Mouse (Mus musculus) stomach, embryonic 14.5 days (tissue): ENCODE data around the gene Sema4d. TPM values are rescaled to one million over a fixed set of nuclear protein-coding genes. Genes with fewer than 3 reads are reported as not detected.

ENCODE experiments used
- ATAC-seq: fragments of 200-750 bp; cut with Nextera tagmentation; 2 replicates; pipeline ENCODE4 v1.8.0; 2017; ENCODE audit warnings: low read depth, moderate TSS enrichment; ENCODE audit not compliant: insufficient number of reproducible peaks, insufficient read depth, low FRiP score
- H3K27ac ChIP-seq: fragments of 300-500 bp; sonication (generic); 2 replicates; pipeline ENCODE4 v1.5.1; 2014; ENCODE audit warnings: mild to moderate bottlenecking, low read length, moderate library complexity, mixed read lengths
- H3K27me3 ChIP-seq: fragments of 300-500 bp; sonication (generic); 2 replicates; pipeline ENCODE4 v1.6.1; 2014; ENCODE audit warnings: low read length, control low read depth, mixed read lengths; ENCODE audit not compliant: control insufficient read depth, insufficient read depth
- H3K36me3 ChIP-seq: fragments of 300-500 bp; sonication (generic); 2 replicates; pipeline ENCODE4 v1.6.1; 2014; ENCODE audit warnings: mild to moderate bottlenecking, control low read depth, low read length, moderate library complexity, mixed read lengths; ENCODE audit not compliant: control insufficient read depth, insufficient read depth
- H3K4me1 ChIP-seq: fragments of 300-500 bp; sonication (generic); 2 replicates; pipeline ENCODE4 v1.6.1; 2014; ENCODE audit warnings: low read length, control low read depth, mixed read lengths; ENCODE audit not compliant: control insufficient read depth, insufficient read depth
- H3K4me2 ChIP-seq: fragments of 300-500 bp; sonication (generic); replicated peaks from 2 replicates; pipeline ENCODE4 v1.6.1; 2014; ENCODE audit warnings: low read depth, low read length, control low read depth
- H3K4me3 ChIP-seq: fragments of 300-500 bp; sonication (generic); 2 replicates; pipeline ENCODE4 v1.5.1; 2014; ENCODE audit warnings: low read depth, low read length, control low read depth
- H3K9ac ChIP-seq: fragments of 300-500 bp; sonication (generic); replicated peaks from 2 replicates; pipeline ENCODE4 v1.6.1; 2014; ENCODE audit warnings: low read depth, mild to moderate bottlenecking, control low read depth, low read length, moderate library complexity, mixed read lengths
- H3K9me3 ChIP-seq: fragments of 300-500 bp; sonication (generic); 2 replicates; pipeline ENCODE4 v1.6.1; 2016; ENCODE audit warnings: low read depth, low read length, control low read depth; ENCODE audit not compliant: control insufficient read depth
- WGBS: fragments of 180-500 bp; shearing (Covaris S2); extraction: QIAGEN DNeasy Blood & Tissue Kit; methylation state at CpG from one replicate; pipeline ENCODE4 v1.1.7; 2014; 5-methylcytosine and 5-hydroxymethylcytosine counted together
- polyA plus RNA-seq: library from polyadenylated mRNA; unstranded; fragments of >200 nt; fragmentation: Nextera tagmentation; extraction: Ambion mirVana; gene quantifications from 2 replicates; pipeline ENCODE4 v1.2.1, GENCODE M21; 2014

Sema4d gene
- polyA plus RNA-seq, 1 experiment from 2014 or later = 9.0 TPM

GRCm38 (mm10) chr13:51727364-51727763 lies 66.2 kb downstream of the Sema4d start:
- 57% methylated on average over 6 of the region's 7 CpGs for WGBS
- Histone ChIP-seq H3K4me3 (no peak overlapping the region), H3K27ac (no peak overlapping the region), H3K27me3 (no peaks in the 10 kb centered on the region), H3K9me3 (no peaks in the 10 kb centered on the region), H3K9ac (no peak overlapping the region), H3K4me1 (peaks cover 9% of the 10 kb centered on the region; the same call in 1 of the 2 replicates), H3K4me2 (no peak overlapping the region), H3K36me3 (no peaks in the 10 kb centered on the region)
- ATAC-seq = no peak

GRCm38 (mm10) chr13:51725926-51726574 lies 67.5 kb downstream of the Sema4d start:
- H3K4me2 ChIP-seq = no peak overlapping the region
- no peak overlapping the region for H3K9ac ChIP-seq
- H3K27ac ChIP-seq = no peak overlapping the region
- no peak for ATAC-seq
- 68% methylated on average over 8 of the region's 8 CpGs for WGBS
- no peaks in the 10 kb centered on the region for H3K9me3 ChIP-seq
- no peaks in the 10 kb centered on the region for H3K36me3 ChIP-seq
- H3K27me3 ChIP-seq = no peaks in the 10 kb centered on the region
- H3K4me3 ChIP-seq = no peak overlapping the region
- peaks cover 9% of the 10 kb centered on the region; the same call in 1 of the 2 replicates for H3K4me1 ChIP-seq

GRCm38 (mm10) chr13:51725446-51725845 lies 68.1 kb downstream of the Sema4d start:
- 86% methylated on average over 7 of the region's 7 CpGs for WGBS
- Histone ChIP-seq H3K9me3 (no peaks in the 10 kb centered on the region), H3K36me3 (no peaks in the 10 kb centered on the region), H3K4me2 (no peak overlapping the region), H3K4me1 (peaks cover 7% of the 10 kb centered on the region; the same call in 1 of the 2 replicates), H3K27ac (no peak overlapping the region), H3K9ac (no peak overlapping the region), H3K4me3 (no peak overlapping the region), H3K27me3 (no peaks in the 10 kb centered on the region)
- ATAC-seq = no peak

- Histone ChIP-seq H3K9me3 (no peaks in the 10 kb centered on the region), H3K27ac (no peak overlapping the region), H3K9ac (no peak overlapping the region), H3K4me2 (no peak overlapping the region), H3K4me1 (no peaks in the 10 kb centered on the region), H3K27me3 (no peaks in the 10 kb centered on the region), H3K36me3 (no peaks in the 10 kb centered on the region), H3K4me3 (no peak overlapping the region)
- WGBS = 80% methylated on average over 6 of the region's 6 CpGs
- no peak for ATAC-seq
These were observed 69.0 kb downstream of the Sema4d start for GRCm38 (mm10) chr13:51724566-51724965.

GRCm38 (mm10) chr13:51723114-51723513 lies 70.4 kb downstream of the Sema4d start:
- Histone ChIP-seq H3K9me3 (no peaks in the 10 kb centered on the region), H3K27ac (no peak overlapping the region), H3K4me2 (no peak overlapping the region), H3K4me3 (no peak overlapping the region), H3K9ac (no peak overlapping the region), H3K27me3 (no peaks in the 10 kb centered on the region), H3K36me3 (no peaks in the 10 kb centered on the region), H3K4me1 (no peaks in the 10 kb centered on the region)
- WGBS = 68% methylated on average over 5 of the region's 5 CpGs
- no peak for ATAC-seq

- H3K9ac ChIP-seq = no peak overlapping the region
These were observed 73.0 kb downstream of the Sema4d start for GRCm38 (mm10) chr13:51720556-51720955.

GRCm38 (mm10) chr13:51719256-51719655 lies 74.3 kb downstream of the Sema4d start:
- Histone ChIP-seq H3K9ac (no peak overlapping the region), H3K4me2 (no peak overlapping the region), H3K36me3 (no peaks in the 10 kb centered on the region), H3K9me3 (no peaks in the 10 kb centered on the region), H3K27me3 (no peaks in the 10 kb centered on the region), H3K4me1 (no peaks in the 10 kb centered on the region), H3K4me3 (no peak overlapping the region), H3K27ac (no peak overlapping the region)
- 70% methylated on average over 3 of the region's 3 CpGs for WGBS
- no peak for ATAC-seq

More at GRCm38 (mm10) chr13:51720556-51720955, 73.0 kb downstream of the Sema4d start:
- ATAC-seq = no peak
- Histone ChIP-seq H3K27ac (no peak overlapping the region), H3K4me1 (no peaks in the 10 kb centered on the region), H3K4me2 (no peak overlapping the region), H3K4me3 (no peak overlapping the region), H3K27me3 (no peaks in the 10 kb centered on the region), H3K36me3 (no peaks in the 10 kb centered on the region), H3K9me3 (no peaks in the 10 kb centered on the region)
- WGBS = 90% methylated on average over 4 of the region's 4 CpGs

- no peak overlapping the region for H3K9ac ChIP-seq
- no peak for ATAC-seq
- H3K27ac ChIP-seq = no peak overlapping the region
- no peaks in the 10 kb centered on the region for H3K4me1 ChIP-seq
- H3K27me3 ChIP-seq = no peaks in the 10 kb centered on the region
- H3K4me3 ChIP-seq = no peak overlapping the region
- no peak overlapping the region for H3K4me2 ChIP-seq
- no peaks in the 10 kb centered on the region for H3K9me3 ChIP-seq
- WGBS = 61% methylated on average over 8 of the region's 8 CpGs
- no peaks in the 10 kb centered on the region for H3K36me3 ChIP-seq
These were observed 76.9 kb downstream of the Sema4d start for GRCm38 (mm10) chr13:51716350-51717263.
